Mouse (Mus musculus) adrenal gland, adult (tissue): Measurements from ENCODE around the gene Epb41l4b.

Source experiments
- DNase-seq, 2 experiments: peaks; one replicate each; pipeline ENCODE4 v3.0.0; 2022 to 2023; ENCODE audit warnings: low spot score in 1 of 2; ENCODE audit not compliant: inconsistent age in 2 of 2

Gene Epb41l4b

GRCm38 (mm10) chr4:57143026-57143937 lies at the start of gene Epb41l4b:
TSS of gene Epb41l4b (minus strand) at chr4:57143437.
- peak; percentile 76 to 91 for DNase-seq

- DNase-seq, result no peak
Observed at GRCm38 (mm10) chr4:57191543-57192283, 48.5 kb upstream of the Epb41l4b start.

- no peak for DNase-seq
Observed at GRCm38 (mm10) chr4:57189881-57190280, 46.6 kb upstream of the Epb41l4b start.

GRCm38 (mm10) chr4:57186035-57186434 lies 42.8 kb upstream of the Epb41l4b start:
- DNase-seq, result no peak

- DNase-seq, result no peak
Observed at GRCm38 (mm10) chr4:57185462-57185861, 42.2 kb upstream of the Epb41l4b start.

- no peak for DNase-seq
Observed at GRCm38 (mm10) chr4:57183493-57183892, 40.3 kb upstream of the Epb41l4b start.

- peak in 1 of 2 experiments; percentile 72 for DNase-seq
Observed at GRCm38 (mm10) chr4:57181538-57181937, 38.3 kb upstream of the Epb41l4b start.

GRCm38 (mm10) chr4:57178881-57179280 lies 35.6 kb upstream of the Epb41l4b start:
- no peak for DNase-seq

GRCm38 (mm10) chr4:57175329-57175728 lies 32.1 kb upstream of the Epb41l4b start:
- DNase-seq, result peak in 1 of 2 experiments; percentile 33

GRCm38 (mm10) chr4:57172861-57173260 lies 29.6 kb upstream of the Epb41l4b start:
- DNase-seq, result no peak

- peak in 1 of 2 experiments; percentile 66 for DNase-seq
Observed at GRCm38 (mm10) chr4:57171817-57172216, 28.6 kb upstream of the Epb41l4b start.

GRCm38 (mm10) chr4:57168680-57169079 lies 25.4 kb upstream of the Epb41l4b start:
- no peak for DNase-seq

GRCm38 (mm10) chr4:57168277-57168676 lies 25.0 kb upstream of the Epb41l4b start:
- no peak for DNase-seq

- DNase-seq, result peak; percentile 22 to 38
Observed at GRCm38 (mm10) chr4:57166922-57167870, 24.0 kb upstream of the Epb41l4b start.

- no peak for DNase-seq
Observed at GRCm38 (mm10) chr4:57165654-57166053, 22.4 kb upstream of the Epb41l4b start.

- peak; percentile 35 to 78 for DNase-seq
Observed at GRCm38 (mm10) chr4:57164578-57165210, 21.5 kb upstream of the Epb41l4b start.

GRCm38 (mm10) chr4:57162789-57163722 lies 19.8 kb upstream of the Epb41l4b start:
- no peak for DNase-seq

GRCm38 (mm10) chr4:57160571-57160970 lies 17.3 kb upstream of the Epb41l4b start:
- no peak for DNase-seq

GRCm38 (mm10) chr4:57156549-57157169 lies 13.4 kb upstream of the Epb41l4b start:
- DNase-seq, result no peak
